Mouse (Mus musculus) cortical plate, adult 2 months (tissue): ENCODE data around the gene Ppfibp2. TPM values are rescaled to one million over a fixed set of nuclear protein-coding genes. Genes with fewer than 3 reads are reported as not detected.

ENCODE experiments used
- H3K27ac ChIP-seq: fragments of 200-500 bp; 2 replicates; pipeline ENCODE4 v1.5.1; 2012; ENCODE audit warnings: low read length, control low read depth, inconsistent platforms; ENCODE audit not compliant: insufficient read depth
- H3K4me1 ChIP-seq: fragments of 200-500 bp; 2 replicates; pipeline ENCODE4 v1.6.1; 2011; ENCODE audit warnings: low read length; ENCODE audit not compliant: control insufficient read depth, insufficient read depth
- H3K4me3 ChIP-seq: fragments of 200-500 bp; 2 replicates; pipeline ENCODE4 v1.5.1; 2011; ENCODE audit warnings: mild to moderate bottlenecking, low read length, control low read depth; ENCODE audit not compliant: insufficient read depth
- CTCF ChIP-seq: fragments of 200-500 bp; IDR thresholded peaks from 2 replicates; pipeline ENCODE4 v1.5.1; 2011; ENCODE audit warnings: mild to moderate bottlenecking, control low read depth, low read length; ENCODE audit not compliant: insufficient read depth; ENCODE audit errors: extremely low read depth
- POLR2A ChIP-seq: fragments of 200-500 bp; IDR thresholded peaks from 2 replicates; pipeline ENCODE4 v1.6.1; 2011; ENCODE audit warnings: mild to moderate bottlenecking, low read length, control low read depth; ENCODE audit not compliant: insufficient read depth; ENCODE audit errors: extremely low read depth
- polyA plus RNA-seq: library from polyadenylated mRNA; depleted of rRNA; stranded (reverse); fragments of >200 nt; gene quantifications from 2 replicates; pipeline ENCODE4 v1.2.3, GENCODE M21; 2012

Gene Ppfibp2
- polyA plus RNA-seq, 1 experiment = 8.4 TPM

GRCm38 (mm10) chr7:107573856-107574255, 21.2 kb upstream of the Ppfibp2 start:
- Histone ChIP-seq H3K27ac (no peak overlapping the region), H3K4me3 (no peak overlapping the region), H3K4me1 (no peaks in the 10 kb centered on the region)
- no peak for TF ChIP-seq POLR2A
- no peak for TF ChIP-seq CTCF

- TF ChIP-seq CTCF = no peak
- no peak for TF ChIP-seq POLR2A
- no peaks in the 10 kb centered on the region for H3K4me1 ChIP-seq
- H3K27ac ChIP-seq = no peak overlapping the region
- no peak overlapping the region for H3K4me3 ChIP-seq
Observed at GRCm38 (mm10) chr7:107574276-107574675, 20.7 kb upstream of the Ppfibp2 start.

DNA sequence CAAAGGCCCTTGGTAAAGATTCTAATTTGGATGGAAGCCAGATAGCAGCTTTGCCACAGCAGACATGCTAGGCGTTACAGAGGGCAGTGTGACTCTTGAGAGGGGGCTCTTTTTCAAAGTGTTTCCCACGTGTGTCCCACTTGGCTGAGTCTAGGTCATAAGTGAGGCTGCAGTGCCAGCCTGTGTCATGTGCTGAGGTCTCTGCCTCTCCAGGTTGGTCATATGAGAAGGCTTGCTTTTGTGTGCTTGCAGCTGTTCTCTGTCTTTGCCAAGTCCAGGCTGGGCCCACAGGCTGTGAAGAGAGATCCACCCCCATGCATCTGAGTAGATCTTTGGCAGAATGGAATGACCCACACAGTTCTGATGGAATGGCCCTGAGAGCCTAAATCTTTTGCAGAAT, 2.4 kb upstream of the Ppfibp2 start:
- Histone ChIP-seq H3K4me1 (no peaks in the 10 kb centered on the region), H3K27ac (no peak overlapping the region; the same call in 1 of the 2 replicates), H3K4me3 (no peak overlapping the region)
- TF ChIP-seq CTCF (no peak), POLR2A (no peak)

DNA sequence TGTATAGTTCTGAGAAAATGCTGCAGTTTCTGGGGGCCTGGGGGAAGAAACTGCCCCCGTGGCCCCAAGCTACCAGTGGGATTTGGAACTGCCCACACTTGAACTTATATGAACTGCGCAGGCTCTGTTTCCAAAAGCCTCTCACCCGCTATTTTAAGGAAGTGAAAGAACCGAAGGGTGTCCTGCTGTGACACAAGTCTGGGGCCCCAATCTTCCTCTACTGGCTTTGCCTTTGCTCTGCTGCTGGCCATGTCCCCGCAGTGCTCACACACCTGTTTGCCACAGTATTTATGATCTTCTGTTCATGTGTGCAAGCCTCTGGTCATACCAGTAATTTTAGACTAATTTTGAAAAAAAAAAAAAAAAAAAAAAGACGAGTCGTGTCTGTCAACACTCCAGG, 1.1 kb upstream of the Ppfibp2 start:
- H3K4me1 ChIP-seq = no peaks in the 10 kb centered on the region
- no peak overlapping the region; the same call in 1 of the 2 replicates for H3K27ac ChIP-seq
- H3K4me3 ChIP-seq = no peak overlapping the region
- TF ChIP-seq POLR2A = no peak

DNA sequence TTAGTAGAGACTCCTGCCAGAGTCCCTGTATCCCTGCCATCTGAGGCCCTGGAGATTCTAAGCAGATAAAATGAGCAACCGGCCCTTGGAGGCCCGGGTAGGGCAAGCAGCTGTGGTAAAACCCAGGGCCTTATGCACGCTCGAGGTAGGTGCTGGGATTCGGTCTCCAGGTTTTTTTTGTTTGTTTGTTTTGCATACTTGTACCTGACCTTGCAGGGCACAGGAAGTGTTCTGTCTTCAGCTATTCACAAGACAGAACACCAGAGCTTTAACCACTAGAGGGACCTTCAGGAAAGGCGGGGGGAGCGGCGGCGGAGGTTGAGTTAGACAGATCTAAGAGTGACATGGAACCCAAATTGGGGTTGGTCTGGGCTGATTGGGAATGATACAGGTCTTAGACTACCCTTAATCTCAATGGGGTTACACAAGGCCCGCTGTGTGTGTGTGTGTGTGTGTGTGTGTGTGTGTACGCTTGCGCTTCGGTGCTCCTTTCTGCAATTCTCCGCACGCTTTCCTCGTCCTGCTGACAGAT, 616 bp upstream of the Ppfibp2 start:
- Histone ChIP-seq H3K27ac (no peak overlapping the region; the same call in none of the 2 replicates), H3K4me1 (no peaks in the 10 kb centered on the region), H3K4me3 (peak overlapping the region; percentile 46)
- TF ChIP-seq POLR2A = no peak
- no peak for TF ChIP-seq CTCF

GRCm38 (mm10) chr7:107595426-107595825, 419 bp downstream of the Ppfibp2 start:
- peak overlapping the region; percentile 46 for H3K4me3 ChIP-seq

GRCm38 (mm10) chr7:107596753-107597152, 1.7 kb downstream of the Ppfibp2 start:
- TF ChIP-seq POLR2A (no peak), CTCF (no peak)
- Histone ChIP-seq H3K4me1 (no peaks in the 10 kb centered on the region), H3K27ac (no peak overlapping the region), H3K4me3 (no peak overlapping the region)

More at GRCm38 (mm10) chr7:107595426-107595825, 419 bp downstream of the Ppfibp2 start:
- no peak for TF ChIP-seq CTCF
- TF ChIP-seq POLR2A = no peak
- Histone ChIP-seq H3K27ac (no peak overlapping the region), H3K4me1 (no peaks in the 10 kb centered on the region)

- H3K4me3 ChIP-seq = no peak overlapping the region
- H3K4me1 ChIP-seq = no peaks in the 10 kb centered on the region
- H3K27ac ChIP-seq = no peak overlapping the region
- TF ChIP-seq CTCF = no peak
Observed at GRCm38 (mm10) chr7:107597956-107598355, 2.9 kb downstream of the Ppfibp2 start.

DNA sequence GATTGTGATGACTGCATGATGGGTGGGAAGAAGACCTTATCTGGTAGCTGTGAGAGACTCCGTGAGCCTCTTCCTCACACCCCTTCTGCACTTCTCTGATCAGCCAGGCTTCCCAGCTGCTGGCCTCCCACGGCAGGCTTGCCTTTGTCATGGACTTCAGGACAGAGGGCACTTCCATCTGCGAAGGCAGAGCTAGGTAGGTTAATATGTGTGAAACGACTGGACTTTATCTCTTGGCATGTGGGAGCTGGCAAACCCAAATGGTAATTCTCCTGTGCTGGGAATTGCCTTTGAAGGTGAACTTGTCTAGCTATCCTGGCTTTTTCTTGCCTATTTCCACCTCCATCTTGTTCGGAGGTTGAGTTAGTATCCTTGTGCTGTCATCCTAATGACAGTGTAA, 5.6 kb downstream of the Ppfibp2 start:
- no peak overlapping the region for H3K4me3 ChIP-seq
- no peak overlapping the region for H3K27ac ChIP-seq
- no peak for TF ChIP-seq CTCF
- no peaks in the 10 kb centered on the region for H3K4me1 ChIP-seq

GRCm38 (mm10) chr7:107602505-107602904, 7.5 kb downstream of the Ppfibp2 start:
- H3K4me1 ChIP-seq = no peaks in the 10 kb centered on the region
- no peak overlapping the region for H3K27ac ChIP-seq
- no peak overlapping the region for H3K4me3 ChIP-seq
- no peak for TF ChIP-seq CTCF
- no peak for TF ChIP-seq POLR2A

DNA sequence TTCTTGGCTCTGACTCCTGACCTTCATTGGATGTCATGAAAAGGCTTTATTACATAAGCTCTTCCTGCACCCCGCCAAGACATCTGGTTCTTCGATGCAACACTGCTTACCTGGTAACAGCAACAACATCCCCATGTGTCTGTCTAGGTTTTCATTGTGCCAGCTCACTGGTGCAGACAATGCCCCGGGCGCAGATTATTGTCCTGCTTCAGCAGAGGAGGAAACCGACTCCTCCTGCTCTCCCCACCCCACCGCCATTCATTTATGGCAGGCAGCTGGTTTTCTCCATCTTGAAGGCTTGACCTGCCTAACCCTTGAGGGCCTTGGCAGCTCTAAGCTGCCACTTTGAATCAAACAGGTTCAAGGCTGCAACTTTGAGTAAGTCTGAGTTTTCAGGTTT, 7.9 kb downstream of the Ppfibp2 start:
- TF ChIP-seq CTCF = no peak
- TF ChIP-seq POLR2A = no peak
- Histone ChIP-seq H3K4me3 (no peak overlapping the region), H3K27ac (no peak overlapping the region), H3K4me1 (no peaks in the 10 kb centered on the region)
